Mouse (Mus musculus): ENCODE measurements at regions not wholly inside any gene's neighbourhood (a gene's known extent, or its start where the extent isn't known, plus 50 kb on each side); places are given as distances from the start of the nearest gene placed in this dataset.

GRCm38 (mm10) chr12:112318461-112318860, 170.8 kb upstream of the A530016L24Rik start:
- Histone ChIP-seq H3K4me1 (ENCODE audit: control insufficient read depth, insufficient read depth, low read length) (no peaks in the 10 kb centered on the region), H3K27ac (replicated peaks; ENCODE audit: low read depth, low read length) (no peak overlapping the region), H3K36me3 (ENCODE audit: control insufficient read depth, insufficient read depth, low read length) (no peaks in the 10 kb centered on the region), H3K9me3 (ENCODE audit: control insufficient read depth, low read length) (no peaks in the 10 kb centered on the region), H3K4me3 (ENCODE audit: low read depth, low read length) (no peak overlapping the region), H3K27me3 (replicated peaks; ENCODE audit: control insufficient read depth, insufficient read depth, low read length) (no peaks in the 10 kb centered on the region), H3K9ac (ENCODE audit: low read depth, low read length) (no peak overlapping the region), H3K4me2 (ENCODE audit: low read depth, low read length) (no peak overlapping the region)
- DNase-seq (ENCODE audit: low spot score) = no peak
- no peak for ATAC-seq (ENCODE audit: low read depth)
- 85% methylated on average over 5 of the region's 5 CpGs for WGBS

- Histone ChIP-seq H3K4me1 (ENCODE audit: control insufficient read depth, insufficient read depth, low read length) (no peaks in the 10 kb centered on the region), H3K4me2 (ENCODE audit: low read depth, low read length) (no peak overlapping the region), H3K9me3 (ENCODE audit: control insufficient read depth, low read length) (no peaks in the 10 kb centered on the region), H3K4me3 (ENCODE audit: low read depth, low read length) (no peak overlapping the region), H3K27me3 (replicated peaks; ENCODE audit: control insufficient read depth, insufficient read depth, low read length) (no peaks in the 10 kb centered on the region), H3K9ac (ENCODE audit: low read depth, low read length) (no peak overlapping the region), H3K27ac (replicated peaks; ENCODE audit: low read depth, low read length) (no peak overlapping the region), H3K36me3 (ENCODE audit: control insufficient read depth, insufficient read depth, low read length) (no peaks in the 10 kb centered on the region)
- ATAC-seq (ENCODE audit: low read depth) = no peak
- DNase-seq (ENCODE audit: low spot score) = no peak
- WGBS = 77% methylated on average over 2 of the region's 2 CpGs
Observed at GRCm38 (mm10) chr12:112322196-112322595, 167.1 kb upstream of the A530016L24Rik start.

GRCm38 (mm10) chr12:112327411-112327810, 161.8 kb upstream of the A530016L24Rik start:
- Histone ChIP-seq H3K4me1 (ENCODE audit: control insufficient read depth, insufficient read depth, low read length) (peaks cover 21% of the 10 kb centered on the region), H3K9ac (ENCODE audit: low read depth, low read length) (no peak overlapping the region)
- 72% methylated on average over 8 of the region's 8 CpGs for WGBS

GRCm38 (mm10) chr12:112328809-112329575, 160.3 kb upstream of the A530016L24Rik start:
- H3K27ac ChIP-seq (replicated peaks; ENCODE audit: low read depth, low read length) = no peak overlapping the region
- ATAC-seq (ENCODE audit: low read depth) (peak; percentile 60), DNase-seq (ENCODE audit: low spot score) (peak; percentile 79)
- H3K4me1 ChIP-seq (ENCODE audit: control insufficient read depth, insufficient read depth, low read length) = peaks cover 36% of the 10 kb centered on the region
- H3K4me3 ChIP-seq (ENCODE audit: low read depth, low read length) = no peak overlapping the region
- no peaks in the 10 kb centered on the region for H3K36me3 ChIP-seq (ENCODE audit: control insufficient read depth, insufficient read depth, low read length)
- H3K27me3 ChIP-seq (replicated peaks; ENCODE audit: control insufficient read depth, insufficient read depth, low read length) = no peaks in the 10 kb centered on the region
- WGBS = 35% methylated on average over 8 of the region's 8 CpGs
- H3K9me3 ChIP-seq (ENCODE audit: control insufficient read depth, low read length) = no peaks in the 10 kb centered on the region
- peak overlapping the region; percentile 19; the same call in 1 of the 2 replicates for H3K4me2 ChIP-seq (ENCODE audit: low read depth, low read length)
- H3K9ac ChIP-seq (ENCODE audit: low read depth, low read length) = peak overlapping the region; percentile 2; the same call in 1 of the 2 replicates

More at GRCm38 (mm10) chr12:112327411-112327810, 161.8 kb upstream of the A530016L24Rik start:
- H3K27ac ChIP-seq (replicated peaks; ENCODE audit: low read depth, low read length) = no peak overlapping the region
- no peaks in the 10 kb centered on the region for H3K9me3 ChIP-seq (ENCODE audit: control insufficient read depth, low read length)
- no peak for DNase-seq (ENCODE audit: low spot score)
- H3K27me3 ChIP-seq (replicated peaks; ENCODE audit: control insufficient read depth, insufficient read depth, low read length) = no peaks in the 10 kb centered on the region
- H3K36me3 ChIP-seq (ENCODE audit: control insufficient read depth, insufficient read depth, low read length) = no peaks in the 10 kb centered on the region
- H3K4me3 ChIP-seq (ENCODE audit: low read depth, low read length) = no peak overlapping the region
- no peak overlapping the region for H3K4me2 ChIP-seq (ENCODE audit: low read depth, low read length)
- ATAC-seq (ENCODE audit: low read depth) = no peak

- Histone ChIP-seq H3K27me3 (replicated peaks; ENCODE audit: control insufficient read depth, insufficient read depth, low read length) (no peaks in the 10 kb centered on the region), H3K9ac (ENCODE audit: low read depth, low read length) (peak overlapping the region; percentile 2), H3K9me3 (ENCODE audit: control insufficient read depth, low read length) (no peaks in the 10 kb centered on the region), H3K4me3 (ENCODE audit: low read depth, low read length) (no peak overlapping the region), H3K4me2 (ENCODE audit: low read depth, low read length) (peak overlapping the region; percentile 19; the same call in 1 of the 2 replicates), H3K27ac (replicated peaks; ENCODE audit: low read depth, low read length) (no peak overlapping the region), H3K4me1 (ENCODE audit: control insufficient read depth, insufficient read depth, low read length) (peaks cover 43% of the 10 kb centered on the region), H3K36me3 (ENCODE audit: control insufficient read depth, insufficient read depth, low read length) (no peaks in the 10 kb centered on the region)
- ATAC-seq (ENCODE audit: low read depth) = peak; percentile 30; the same call in 1 of the 2 replicates
- 14% methylated on average over 18 of the region's 18 CpGs for WGBS
- DNase-seq (ENCODE audit: low spot score) = peak; percentile 85
Observed at GRCm38 (mm10) chr12:112329701-112330301, 159.4 kb upstream of the A530016L24Rik start.

GRCm38 (mm10) chr12:112330557-112330956, 158.7 kb upstream of the A530016L24Rik start:
- Histone ChIP-seq H3K4me1 (ENCODE audit: control insufficient read depth, insufficient read depth, low read length) (peaks cover 43% of the 10 kb centered on the region), H3K27ac (replicated peaks; ENCODE audit: low read depth, low read length) (no peak overlapping the region), H3K9me3 (ENCODE audit: control insufficient read depth, low read length) (no peaks in the 10 kb centered on the region), H3K27me3 (replicated peaks; ENCODE audit: control insufficient read depth, insufficient read depth, low read length) (no peaks in the 10 kb centered on the region), H3K4me3 (ENCODE audit: low read depth, low read length) (no peak overlapping the region), H3K9ac (ENCODE audit: low read depth, low read length) (no peak overlapping the region), H3K36me3 (ENCODE audit: control insufficient read depth, insufficient read depth, low read length) (no peaks in the 10 kb centered on the region), H3K4me2 (ENCODE audit: low read depth, low read length) (no peak overlapping the region)
- ATAC-seq (ENCODE audit: low read depth) = no peak
- 51% methylated on average over 5 of the region's 5 CpGs for WGBS
- no peak for DNase-seq (ENCODE audit: low spot score)

- no peak overlapping the region for H3K4me3 ChIP-seq (ENCODE audit: low read depth, low read length)
- ATAC-seq (ENCODE audit: low read depth) (no peak), DNase-seq (ENCODE audit: low spot score) (no peak)
- no peaks in the 10 kb centered on the region for H3K36me3 ChIP-seq (ENCODE audit: control insufficient read depth, insufficient read depth, low read length)
- no peaks in the 10 kb centered on the region for H3K9me3 ChIP-seq (ENCODE audit: control insufficient read depth, low read length)
- H3K9ac ChIP-seq (ENCODE audit: low read depth, low read length) = no peak overlapping the region
- H3K4me1 ChIP-seq (ENCODE audit: control insufficient read depth, insufficient read depth, low read length) = peaks cover 43% of the 10 kb centered on the region
- no peak overlapping the region for H3K4me2 ChIP-seq (ENCODE audit: low read depth, low read length)
- no peak overlapping the region for H3K27ac ChIP-seq (replicated peaks; ENCODE audit: low read depth, low read length)
- H3K27me3 ChIP-seq (replicated peaks; ENCODE audit: control insufficient read depth, insufficient read depth, low read length) = no peaks in the 10 kb centered on the region
- 57% methylated on average over 16 of the region's 16 CpGs for WGBS
Observed at GRCm38 (mm10) chr12:112331061-112331460, 158.2 kb upstream of the A530016L24Rik start.

- no peaks in the 10 kb centered on the region for H3K36me3 ChIP-seq (ENCODE audit: control insufficient read depth, insufficient read depth, low read length)
- no peaks in the 10 kb centered on the region for H3K27me3 ChIP-seq (replicated peaks; ENCODE audit: control insufficient read depth, insufficient read depth, low read length)
- DNase-seq (ENCODE audit: low spot score) = peak; percentile 82
- 23% methylated on average over 19 of the region's 19 CpGs for WGBS
- no peaks in the 10 kb centered on the region for H3K9me3 ChIP-seq (ENCODE audit: control insufficient read depth, low read length)
- peak; percentile 60; the same call in 1 of the 2 replicates for ATAC-seq (ENCODE audit: low read depth)
- H3K4me1 ChIP-seq (ENCODE audit: control insufficient read depth, insufficient read depth, low read length) = peaks cover 43% of the 10 kb centered on the region
- no peak overlapping the region for H3K9ac ChIP-seq (ENCODE audit: low read depth, low read length)
- H3K27ac ChIP-seq (replicated peaks; ENCODE audit: low read depth, low read length) = peak overlapping the region; percentile 39
- no peak overlapping the region for H3K4me3 ChIP-seq (ENCODE audit: low read depth, low read length)
- H3K4me2 ChIP-seq (ENCODE audit: low read depth, low read length) = peak overlapping the region; percentile 27
Observed at GRCm38 (mm10) chr12:112333125-112334079, 155.8 kb upstream of the A530016L24Rik start.

Measured in embryonic facial prominence, embryonic 14.5 days (tissue).